Mouse (Mus musculus): ENCODE results near the gene Esp23.
"Not testable (repeated sequence)": the region's sequence is repeated elsewhere in the genome, so short reads cannot be mapped to it uniquely, and the experiment has no call there.

Esp23 gene

GRCm38 (mm10) chr17:39076937-39077336 lies at the start of gene Esp23:
Gene Esp23, minus strand, starts transcription at chr17:39077037.
- no peak for DNase-seq (ENCODE audit: low spot score in 2 of 2)

GRCm38 (mm10) chr17:39107126-39107525 lies 30.3 kb upstream of the Esp23 start:
- not testable (repeated sequence) for DNase-seq (ENCODE audit: low spot score in 2 of 2)

- no peak for DNase-seq (ENCODE audit: low spot score in 2 of 2)
Measured at GRCm38 (mm10) chr17:39095034-39095433, 18.2 kb upstream of the Esp23 start, which contains the start of gene Esp22. Gene Esp22, plus strand, starts transcription at chr17:39095334.

DNA sequence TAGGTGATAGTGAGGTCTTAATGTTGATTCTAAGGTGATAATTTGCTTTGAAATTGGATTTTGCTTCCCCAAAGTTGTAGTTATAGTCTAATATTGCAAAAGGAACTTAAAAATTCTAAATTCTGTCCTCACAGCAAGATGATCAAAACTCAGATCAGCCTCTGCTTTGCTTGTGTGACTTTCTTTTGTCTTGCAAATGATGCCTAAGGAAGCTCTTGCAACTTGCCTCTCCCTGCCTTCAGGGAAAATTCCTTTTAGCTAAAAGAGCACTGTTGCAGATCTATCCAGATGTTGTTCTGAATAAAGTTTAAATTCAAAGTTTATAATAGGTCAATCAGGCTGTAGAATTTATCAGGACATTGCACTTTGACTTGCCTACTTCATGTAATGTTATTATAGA lies 13.2 kb downstream of the Esp23 start:
- DNase-seq (ENCODE audit: low spot score in 2 of 2): no peak

GRCm38 (mm10) chr17:39043241-39043640 lies 33.6 kb downstream of the Esp23 start, which contains the start of gene Gm21903:
Gene Gm21903, minus strand, starts transcription at chr17:39043341.
- DNase-seq (ENCODE audit: low spot score in 2 of 2): no peak

DNA sequence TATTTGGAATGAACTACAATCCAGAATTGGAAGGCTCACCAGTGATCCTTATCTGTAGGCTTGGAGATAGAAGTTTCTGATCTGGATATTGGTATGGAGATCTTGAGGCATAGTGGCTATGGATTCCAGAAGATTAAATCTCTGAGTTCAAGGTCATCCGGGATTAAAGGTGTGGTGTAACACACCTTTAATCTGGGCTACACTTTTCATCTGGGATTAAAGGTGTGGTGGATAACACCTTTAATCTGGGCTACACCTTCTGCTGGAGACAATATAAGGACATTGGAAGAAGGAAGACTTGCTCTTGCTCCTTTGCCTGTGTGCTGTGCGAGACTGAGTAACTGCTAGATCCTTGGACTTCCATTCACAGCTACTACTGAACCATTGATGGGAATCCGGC lies 40.4 kb downstream of the Esp23 start, which contains the start of gene Esp24:
Gene Esp24, plus strand, starts transcription at position 301 of the 400 bp plus-strand sequence.
- not testable (repeated sequence) for DNase-seq (ENCODE audit: low spot score in 2 of 2)
